Mouse (Mus musculus) cerebellum, postnatal 25 days (tissue): ENCODE results near the gene Kif13a.

ENCODE experiments used
- DNase-seq, 2 experiments: peaks; one replicate each; pipeline ENCODE4 v3.0.0; 2021; ENCODE audit warnings: mixed read lengths in 2 of 2

Gene Kif13a

DNA sequence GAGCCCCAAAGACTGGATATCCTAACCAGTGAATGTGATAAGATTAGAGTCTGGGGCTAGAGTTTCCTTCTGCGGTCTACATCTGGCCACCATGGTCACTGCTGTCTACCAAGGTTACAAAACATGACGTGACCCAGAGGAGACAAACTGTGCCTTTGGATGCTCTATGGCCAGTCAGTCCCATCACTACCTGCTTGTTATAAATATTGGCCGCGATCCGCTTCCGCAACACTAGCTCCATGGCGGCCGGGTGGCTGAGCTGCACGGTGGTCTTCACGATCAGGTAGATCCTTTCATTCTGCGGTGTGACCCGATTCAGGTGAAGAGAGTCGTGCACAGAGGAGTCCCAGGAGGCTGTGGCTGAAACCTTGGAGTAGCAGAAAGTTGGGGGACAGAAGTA lies 157.1 kb downstream of the Kif13a start:
- DNase-seq: no peak

DNA sequence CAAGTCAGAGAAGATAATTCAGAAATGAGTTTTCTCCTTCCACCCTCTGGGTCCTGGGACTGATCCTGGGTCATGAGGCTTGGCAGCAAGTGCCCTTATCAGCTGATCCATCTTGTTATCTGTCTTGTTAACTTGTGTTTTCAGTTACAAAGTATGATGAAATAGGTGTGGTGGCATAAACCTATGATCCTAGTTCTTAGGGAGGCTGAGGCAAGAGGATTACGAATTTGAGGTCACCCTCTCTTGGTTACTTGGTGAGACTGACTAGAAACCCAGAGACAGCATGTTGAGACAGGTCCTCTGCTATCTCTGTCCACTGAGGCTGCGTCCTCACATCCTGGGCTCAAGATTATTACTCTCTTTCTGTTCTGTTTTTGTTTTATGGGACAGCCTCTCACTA lies 164.3 kb downstream of the Kif13a start:
- DNase-seq: no peak

DNA sequence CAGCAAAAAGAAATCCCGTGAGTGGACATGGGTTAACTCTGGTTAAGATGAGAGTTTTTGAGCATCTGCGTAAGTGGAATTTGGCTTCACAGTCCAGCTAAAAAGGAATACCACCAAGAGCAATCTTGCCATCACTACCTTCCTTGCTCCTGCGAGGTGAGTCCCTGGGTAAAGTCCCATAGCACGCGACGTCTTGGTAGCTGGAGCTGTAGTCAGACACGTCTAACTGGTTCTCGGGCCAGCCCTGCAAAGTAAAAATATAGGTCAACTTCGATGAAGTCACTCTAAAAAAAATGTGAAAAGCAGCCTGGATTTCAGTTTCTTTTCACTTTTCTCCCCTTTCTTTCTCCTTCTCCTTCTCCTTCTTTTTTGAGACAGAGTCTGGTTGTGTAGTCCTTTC lies 166.5 kb downstream of the Kif13a start:
- no peak for DNase-seq

DNA sequence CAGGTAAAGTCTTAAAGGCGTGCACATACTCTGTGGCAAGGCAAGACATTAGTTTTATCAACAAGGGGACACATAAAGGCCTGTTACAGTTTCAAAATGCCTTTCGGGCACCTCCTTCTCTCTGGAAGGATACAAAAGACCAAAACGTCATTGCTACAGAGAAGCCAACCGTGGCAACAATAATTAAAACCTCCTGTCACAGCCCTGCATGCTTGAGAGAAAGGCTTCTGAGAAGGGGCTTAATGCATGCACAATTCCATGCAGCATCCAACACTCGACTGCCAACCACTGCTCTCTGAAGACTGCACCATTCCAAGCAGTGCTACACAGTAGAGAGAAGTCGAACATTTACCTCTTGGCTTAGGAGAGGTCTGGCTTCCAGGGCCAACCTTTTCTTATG lies 168.7 kb downstream of the Kif13a start:
- no peak for DNase-seq

DNA sequence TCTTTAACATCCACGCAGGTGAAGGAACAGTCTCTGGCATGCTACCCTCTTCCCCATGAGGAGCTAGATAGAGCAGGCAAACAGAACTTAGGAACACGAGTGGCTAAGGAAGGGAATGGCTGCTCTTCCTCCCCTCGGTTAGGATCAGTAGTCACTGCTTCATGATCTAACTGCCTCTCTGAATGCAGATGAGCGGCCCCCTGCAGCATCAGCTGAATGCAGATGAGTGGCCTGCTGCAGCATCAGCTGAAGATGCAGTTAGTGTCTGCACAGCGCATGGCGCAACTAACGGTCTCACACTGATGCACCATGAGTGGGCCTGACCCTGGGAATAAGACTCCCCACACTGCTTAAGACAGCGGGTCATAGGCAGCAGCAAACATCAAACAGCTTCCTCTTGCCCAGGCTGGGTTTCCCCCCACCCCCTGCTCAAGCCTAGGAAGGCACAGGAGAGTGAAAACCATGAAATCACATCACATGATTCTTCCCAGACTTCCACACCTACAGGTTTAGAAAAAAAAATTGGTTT lies 170.3 kb downstream of the Kif13a start:
- DNase-seq: no peak

DNA sequence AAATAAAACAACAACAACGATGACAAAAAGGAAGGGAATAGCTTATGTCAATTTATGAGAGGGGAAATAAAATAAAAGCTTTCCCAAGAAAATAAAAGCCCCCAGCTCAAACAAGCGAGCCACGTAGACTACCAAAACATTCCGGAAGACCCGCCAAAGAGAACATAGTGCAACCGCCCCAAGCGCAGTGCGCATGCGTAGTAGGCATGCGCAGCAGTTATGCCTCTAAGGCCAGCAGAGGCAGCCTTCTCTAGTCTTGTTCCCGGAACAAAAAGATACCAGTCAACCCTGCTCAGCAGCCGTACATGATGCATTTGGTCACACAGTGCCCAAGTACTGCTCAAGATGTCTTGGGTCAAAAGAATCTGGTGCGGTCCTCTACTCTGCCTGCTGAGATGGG lies 171.0 kb downstream of the Kif13a start:
- DNase-seq: no peak

DNA sequence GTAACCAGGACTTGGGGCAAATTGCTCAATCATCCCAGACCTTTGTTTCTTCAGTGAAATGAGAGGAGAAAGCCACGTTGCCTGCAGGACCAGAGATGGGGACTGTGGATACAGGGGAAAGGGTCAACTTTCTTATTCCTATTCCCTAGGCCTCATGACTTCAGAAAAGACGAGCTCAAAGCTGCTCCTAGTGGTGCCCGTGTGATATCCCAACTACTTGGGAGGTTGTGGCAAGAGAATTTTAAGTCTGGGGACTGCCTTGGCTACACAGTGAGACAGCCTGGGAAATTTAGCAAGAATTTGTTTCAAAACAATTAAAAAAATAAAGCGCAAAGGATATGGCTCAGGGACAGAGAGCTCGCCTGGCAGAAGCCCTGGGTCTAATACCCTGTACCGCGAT lies 171.7 kb downstream of the Kif13a start:
- no peak for DNase-seq

DNA sequence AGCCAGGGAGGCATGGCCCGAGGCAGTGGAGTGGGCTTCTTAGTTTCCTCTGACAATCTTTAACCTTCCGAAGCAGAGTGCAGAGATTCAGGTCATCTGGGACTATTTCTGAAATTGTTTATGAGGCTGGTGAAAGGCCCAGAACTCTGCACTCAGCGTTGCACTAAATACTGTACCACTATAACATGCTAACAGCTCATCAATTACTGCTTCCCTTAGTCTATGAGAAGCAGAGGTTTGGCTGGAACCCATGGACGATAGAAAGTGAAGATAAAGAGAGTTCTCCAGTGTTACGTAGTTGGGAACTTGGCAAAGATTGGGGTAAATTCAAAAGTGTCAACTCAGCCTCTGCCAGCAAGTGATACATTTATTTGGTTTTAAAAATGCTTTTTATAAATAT lies 176.4 kb downstream of the Kif13a start:
- DNase-seq: no peak

DNA sequence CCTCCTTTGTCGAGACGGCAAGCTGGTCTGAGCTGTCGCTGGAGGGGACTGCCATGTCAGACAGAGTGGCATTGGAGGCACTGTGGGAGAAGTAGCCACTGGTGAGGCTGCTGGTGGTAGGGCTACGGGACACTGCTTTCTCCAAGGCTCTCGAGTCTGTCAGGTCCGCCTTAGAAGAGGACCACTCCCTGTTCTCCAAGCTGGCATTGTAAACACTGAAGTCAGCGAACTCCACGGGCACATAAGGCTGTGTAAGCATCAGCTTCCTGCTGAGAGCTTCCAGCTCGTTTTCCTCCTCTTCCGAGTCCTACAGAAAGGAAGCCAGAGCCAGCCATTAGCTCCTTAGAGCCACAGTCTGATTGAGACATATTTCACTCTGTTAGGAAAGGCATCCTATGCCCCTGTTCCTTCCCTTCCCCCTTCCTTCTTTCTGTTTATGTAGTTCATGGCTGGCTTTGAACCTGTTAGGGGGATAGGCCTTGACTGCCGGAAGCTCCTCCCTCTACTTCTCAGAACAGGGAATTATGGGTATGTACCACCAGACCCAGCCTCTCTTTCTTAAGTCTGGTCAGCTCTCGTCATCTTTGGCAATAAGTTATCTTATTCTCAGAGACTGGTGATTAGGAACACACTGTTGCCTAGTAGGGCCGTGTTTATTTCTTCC lies 177.0 kb downstream of the Kif13a start:
- no peak for DNase-seq

DNA sequence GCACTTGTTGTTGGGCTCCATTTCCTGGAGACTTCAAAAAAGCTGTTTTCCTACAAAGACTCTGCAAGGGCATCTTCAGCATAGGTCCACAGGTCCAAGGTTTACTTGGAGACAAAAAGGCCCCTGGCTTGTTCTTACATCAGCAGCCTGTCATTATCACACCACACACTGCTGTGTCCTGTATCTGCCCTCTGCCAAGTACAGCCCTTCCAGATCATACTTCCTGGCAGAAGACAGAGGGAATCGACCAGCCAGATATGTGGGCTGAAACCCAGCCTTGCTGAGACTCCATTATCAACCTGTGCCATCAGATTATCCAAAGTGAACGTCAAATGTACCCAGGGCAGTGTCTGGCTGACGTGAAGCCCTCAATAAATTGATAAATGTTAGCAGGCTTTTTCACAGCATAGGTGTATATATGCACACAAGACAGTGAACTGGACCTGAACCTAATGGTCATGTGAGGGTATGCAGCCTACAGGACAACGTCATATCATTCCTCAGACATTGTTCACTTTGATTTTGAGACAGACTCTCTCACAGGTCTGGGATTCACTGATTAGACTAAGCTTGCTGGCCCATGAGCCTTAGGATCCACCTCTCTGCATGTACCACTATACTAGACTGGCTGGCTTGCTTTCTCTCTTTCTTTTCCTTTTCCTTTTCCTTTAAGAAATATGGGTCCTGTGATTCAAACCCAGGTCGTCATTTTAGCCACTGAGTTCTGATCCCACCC lies 181.4 kb downstream of the Kif13a start:
- DNase-seq: no peak

DNA sequence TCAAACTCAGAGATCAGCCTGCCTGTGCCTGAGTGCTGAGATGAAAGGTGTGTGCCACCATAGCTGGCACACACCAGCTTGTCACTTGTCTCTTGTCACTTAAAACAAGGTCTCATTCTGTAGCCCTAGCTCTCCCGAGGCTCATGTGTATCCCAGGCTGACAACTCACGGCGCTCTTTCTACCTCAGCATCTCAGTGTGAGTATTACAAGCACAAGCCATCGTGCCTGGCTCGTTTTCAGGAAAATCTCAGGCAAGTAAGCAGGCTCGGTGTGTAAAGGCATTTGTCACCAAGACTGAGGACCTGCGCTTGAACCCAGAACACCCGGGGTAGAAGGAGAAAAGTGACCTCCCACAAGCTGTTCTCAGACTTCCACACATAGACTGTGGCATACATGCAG lies 185.8 kb downstream of the Kif13a start:
- DNase-seq: no peak

DNA sequence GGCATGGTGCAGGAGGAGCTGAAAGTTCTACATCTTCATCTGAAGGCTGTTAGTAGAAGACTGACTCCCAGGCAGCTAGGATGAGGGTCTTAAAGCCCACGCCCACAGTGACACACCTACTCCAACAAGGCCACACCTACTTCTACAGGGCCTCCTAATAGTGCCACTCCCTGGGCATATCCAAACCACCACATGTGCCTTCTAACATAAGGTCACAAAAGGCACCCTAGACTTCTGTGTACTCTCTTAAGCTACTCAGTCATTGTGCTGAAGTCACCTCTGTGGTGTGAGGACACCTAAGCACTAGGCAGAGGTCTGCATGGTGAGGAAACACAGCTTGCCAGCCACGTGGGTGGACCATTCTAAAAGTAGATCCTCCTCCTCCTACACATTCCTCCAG lies 187.3 kb downstream of the Kif13a start:
- DNase-seq: no peak

DNA sequence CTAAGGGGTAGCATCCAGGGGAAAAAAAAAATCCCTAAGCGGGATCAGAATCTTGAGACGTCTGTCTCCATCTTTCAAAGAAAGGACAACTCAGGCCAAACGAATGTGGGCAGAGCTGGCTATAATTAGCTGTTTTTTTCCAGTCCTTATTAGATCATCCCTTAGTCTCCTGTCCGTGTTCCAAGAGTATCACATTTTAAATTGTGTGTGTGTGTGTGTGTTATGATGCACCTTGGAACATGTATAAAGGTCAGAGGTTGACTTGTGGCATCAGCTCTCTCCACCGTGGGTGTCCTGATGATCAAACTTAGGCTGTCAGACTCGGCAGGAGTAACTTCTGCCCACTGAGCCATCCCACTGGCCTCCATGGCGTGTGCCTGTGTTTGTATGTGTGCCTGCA lies 190.2 kb downstream of the Kif13a start:
- DNase-seq: no peak

DNA sequence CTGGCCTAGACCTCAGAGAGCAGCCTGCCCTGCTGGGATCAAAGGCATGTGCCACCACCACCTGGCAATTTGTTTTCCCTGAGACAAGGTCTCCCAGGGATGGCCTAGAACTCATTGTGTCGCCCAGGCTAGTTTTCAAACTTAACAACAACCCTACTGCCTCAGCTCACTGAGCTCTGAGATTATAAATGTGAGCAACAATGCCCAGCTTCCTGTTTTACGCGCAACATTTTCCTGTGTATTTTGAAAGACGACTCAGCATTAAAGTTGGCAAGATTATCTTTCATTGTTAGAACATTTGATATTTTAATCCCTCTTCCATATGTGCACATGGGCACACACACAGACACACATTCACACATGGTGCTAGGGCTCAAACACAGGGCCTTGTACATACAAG lies 192.2 kb downstream of the Kif13a start:
- no peak for DNase-seq

DNA sequence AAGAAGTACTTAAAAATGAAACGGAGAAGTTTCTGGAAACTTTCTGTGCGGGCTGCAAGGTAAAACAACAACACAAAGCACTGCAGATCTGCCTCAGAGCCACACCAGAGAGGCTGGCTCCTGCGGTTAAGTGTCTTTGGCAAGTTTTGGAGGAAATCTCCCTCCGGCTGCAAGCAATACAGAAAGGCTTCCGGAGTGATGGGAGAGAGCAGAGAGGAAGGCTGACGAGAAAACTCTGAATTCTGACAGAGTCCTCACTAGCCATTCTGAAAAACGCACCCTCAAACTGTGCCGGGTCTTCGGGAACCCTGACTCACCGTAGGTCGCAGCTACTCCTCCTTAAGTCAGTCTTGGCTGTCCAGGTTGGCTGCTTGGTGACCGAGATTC lies 193.2 kb downstream of the Kif13a start:
- DNase-seq: no peak

DNA sequence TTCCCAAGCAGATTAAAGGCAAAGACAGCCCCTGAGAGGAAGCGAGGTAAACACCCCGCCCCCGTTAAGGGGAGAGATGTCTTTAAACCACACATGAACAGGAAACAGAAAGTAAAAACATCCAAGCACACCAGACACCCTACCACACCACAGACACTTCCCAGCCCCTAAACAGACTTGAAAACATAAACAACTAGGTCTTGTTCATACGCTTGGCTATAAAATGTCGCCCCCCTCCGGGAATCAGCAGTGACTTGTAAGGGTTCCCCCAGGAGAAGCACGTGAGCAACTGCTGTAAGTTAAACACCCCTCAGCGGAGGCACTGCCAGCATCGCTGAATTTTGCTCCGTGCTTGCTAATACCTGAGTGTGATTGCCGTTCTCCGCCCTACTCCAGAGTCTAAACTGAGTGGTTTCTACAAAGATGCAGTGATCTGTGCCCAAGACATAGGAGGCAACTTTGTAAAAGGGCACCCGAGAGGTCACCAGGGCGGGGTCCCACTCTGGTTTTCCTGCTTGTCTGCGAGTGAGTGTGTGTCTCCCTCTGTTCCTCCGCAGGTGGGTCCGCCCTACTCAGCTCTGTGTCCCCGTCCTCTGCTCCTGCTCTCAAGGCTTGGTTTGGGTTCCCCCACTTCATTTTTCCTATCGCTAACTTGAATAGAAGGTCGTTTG lies 193.7 kb downstream of the Kif13a start:
- DNase-seq: peak; percentile 30 to 34

DNA sequence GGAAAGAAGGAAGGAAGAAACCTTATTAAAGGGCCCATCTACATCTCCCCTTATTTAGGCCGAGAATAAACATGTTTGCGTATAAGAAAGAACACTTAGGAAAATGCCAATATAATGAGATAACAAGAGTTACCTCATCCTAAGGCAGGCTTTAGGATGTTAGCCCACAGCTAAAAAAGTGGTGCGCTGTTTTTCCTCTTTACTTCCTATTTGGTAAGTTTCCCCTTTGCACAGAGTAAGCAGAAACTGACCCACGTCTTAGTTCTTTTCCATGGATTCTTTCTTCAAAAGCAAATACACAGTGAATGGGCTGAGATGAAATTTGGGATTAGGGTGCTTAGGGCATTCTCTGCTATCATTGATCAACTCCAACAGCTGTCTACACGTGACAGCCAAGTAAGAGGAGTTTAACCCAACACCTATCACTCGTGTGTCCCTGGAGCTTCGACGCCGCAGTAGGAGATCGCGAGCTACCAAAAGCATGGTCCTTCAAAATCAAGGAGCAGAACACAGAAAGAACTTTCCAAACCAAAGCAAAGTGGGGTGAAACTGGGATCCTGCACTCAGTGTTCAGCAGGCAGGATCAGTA lies 194.4 kb downstream of the Kif13a start:
- DNase-seq: no peak

DNA sequence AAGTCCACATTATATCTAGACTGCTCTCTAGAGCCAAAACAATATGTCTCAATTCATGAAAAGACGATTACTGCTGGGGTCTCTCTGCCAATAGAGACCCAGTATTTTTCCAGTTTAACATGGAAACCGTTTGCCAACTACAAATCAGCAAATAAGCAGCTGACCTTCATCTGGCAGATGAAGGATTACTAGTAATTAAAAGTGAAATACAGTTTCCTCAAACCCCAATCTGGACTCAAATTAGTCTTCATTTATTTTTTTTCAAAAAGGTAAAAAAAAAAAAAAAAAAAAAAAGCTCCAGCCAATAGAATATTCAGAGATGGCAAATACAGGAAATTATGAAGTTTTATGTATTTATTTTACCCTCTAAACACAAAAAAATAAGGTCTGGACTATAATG lies 199.7 kb downstream of the Kif13a start:
- DNase-seq: no peak

DNA sequence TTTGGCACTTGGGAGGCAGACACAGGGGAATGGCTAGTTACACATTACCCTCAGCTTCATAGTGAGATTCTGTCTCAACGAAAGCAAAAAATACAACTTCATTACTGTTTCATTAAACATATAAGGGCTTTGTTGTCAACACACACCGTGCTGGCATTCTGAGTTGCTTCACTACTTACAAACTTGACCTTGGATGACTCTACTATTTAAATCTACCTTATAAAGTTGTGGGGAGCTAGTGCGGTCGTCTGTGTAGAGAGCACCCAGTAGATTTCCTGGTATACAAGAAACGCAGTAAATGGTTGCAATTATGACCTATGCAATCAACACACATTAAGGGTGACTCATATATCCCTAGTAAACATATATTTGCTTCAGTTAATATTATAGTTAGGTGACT lies 201.3 kb downstream of the Kif13a start:
- DNase-seq: no peak

DNA sequence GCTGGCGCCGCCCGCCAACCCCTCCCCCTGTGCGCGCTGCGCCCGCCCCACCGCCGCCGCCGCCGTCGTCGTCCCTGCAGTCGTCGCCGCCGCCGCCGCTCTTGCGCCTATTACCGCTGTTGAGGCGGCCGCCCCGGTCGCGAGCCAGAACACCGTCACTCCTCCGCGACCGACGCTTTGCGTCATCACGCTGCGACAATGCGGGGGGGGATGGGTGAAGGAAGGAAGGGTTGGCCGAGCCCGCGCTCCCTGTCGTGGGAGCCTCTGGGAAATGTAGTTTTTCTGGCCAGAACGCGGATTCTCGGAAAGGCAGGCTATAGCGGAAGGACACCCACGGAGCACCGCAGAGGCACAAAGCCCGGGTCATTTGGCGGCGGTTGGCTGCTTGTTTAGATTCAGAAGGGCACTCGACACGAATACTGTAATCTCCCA lies 201.8 kb downstream of the Kif13a start, which contains the start of gene Nup153:
TSS of gene Nup153 (minus strand) at position 104 of the 432 bp plus-strand sequence.
- peak; percentile 100 for DNase-seq

DNA sequence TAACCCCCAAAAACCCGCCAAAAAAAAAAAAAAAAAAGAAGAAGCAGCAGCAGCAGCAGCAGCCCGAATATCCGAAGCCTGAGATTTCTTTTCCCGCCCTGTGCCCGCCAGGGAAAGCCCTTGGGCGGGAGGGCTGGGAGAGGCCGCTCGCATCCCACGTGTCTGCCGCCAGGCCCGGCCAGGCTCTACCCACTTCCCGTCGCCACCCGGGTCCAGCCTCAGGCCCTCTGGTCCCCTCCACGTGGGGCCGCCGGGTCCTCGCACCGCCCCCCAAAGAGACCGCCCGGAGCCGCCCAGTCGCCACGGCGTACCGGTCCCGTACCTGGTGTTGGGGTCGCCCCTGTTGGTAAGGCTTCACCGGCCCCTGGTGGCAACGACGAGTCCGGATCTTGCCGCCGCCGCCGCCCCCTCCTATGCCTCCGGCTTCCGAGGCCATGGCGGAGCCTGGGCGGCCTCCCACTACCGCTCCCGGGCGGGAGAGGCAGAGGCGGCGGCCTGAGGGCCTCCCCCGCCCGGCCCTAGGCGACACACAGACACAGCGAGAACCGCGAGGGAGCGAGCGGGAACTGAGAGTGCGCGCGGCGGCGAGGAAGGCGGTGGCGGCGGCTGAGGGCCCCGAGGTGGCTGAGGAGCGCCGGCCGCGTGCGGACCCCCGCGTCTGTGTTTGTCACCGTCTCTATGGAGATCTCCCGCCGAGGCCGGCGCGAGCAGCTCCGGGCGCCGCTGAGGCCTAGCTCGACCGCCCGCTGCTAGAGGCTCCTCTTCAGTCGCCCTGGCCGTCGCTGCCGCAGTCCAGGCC lies 202.4 kb downstream of the Kif13a start:
- peak in 1 of 2 experiments; percentile 72 for DNase-seq

DNA sequence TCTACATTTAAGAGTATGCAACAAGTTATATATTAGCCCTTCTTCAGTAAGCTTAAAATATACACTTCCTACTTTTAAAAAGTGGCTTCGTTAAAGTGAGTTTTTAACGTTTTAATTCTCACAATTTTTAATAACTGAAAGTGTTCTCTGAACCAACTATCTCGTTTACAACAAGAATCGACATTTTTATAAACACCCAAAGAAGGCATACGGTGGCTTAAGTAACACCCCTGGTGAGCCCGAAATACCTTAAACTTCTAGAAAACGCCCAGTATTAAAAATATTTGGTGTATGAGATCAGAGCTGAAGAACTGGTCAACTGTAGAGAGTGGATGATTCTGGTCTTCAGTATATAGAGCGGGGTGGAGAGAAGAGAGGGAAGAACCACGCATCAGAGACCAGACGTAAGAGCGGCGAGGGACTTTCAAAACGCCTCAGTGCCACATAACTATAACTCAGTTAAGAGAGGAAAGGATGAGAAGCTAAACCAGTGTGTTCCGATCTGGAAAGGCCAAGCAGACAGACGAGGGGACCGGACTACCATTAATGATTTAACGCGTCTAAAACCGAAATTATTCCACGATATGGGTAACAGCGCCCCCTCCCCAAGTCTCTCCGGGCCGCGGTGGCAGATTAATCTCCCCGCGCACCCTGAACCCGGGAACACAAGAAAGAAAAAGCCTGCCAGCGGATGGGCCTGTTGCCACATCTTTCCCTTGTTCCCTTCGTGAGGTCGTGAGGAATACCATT lies 203.2 kb downstream of the Kif13a start:
- DNase-seq: peak in 1 of 2 experiments; percentile 23
